Mouse (Mus musculus) liver, embryonic 12.5 days (tissue): ENCODE data around the gene Ly6g. TPM values are rescaled to one million over a fixed set of nuclear protein-coding genes. Genes with fewer than 3 reads are reported as not detected.
"Not testable (repeated sequence)": the region's sequence is repeated elsewhere in the genome, so short reads cannot be mapped to it uniquely, and the experiment has no call there.

Source experiments
- ATAC-seq: fragments of 200-750 bp; cut with Nextera tagmentation; 2 replicates; pipeline ENCODE4 v1.8.0; 2017; ENCODE audit warnings: moderate number of reproducible peaks, mild to moderate bottlenecking, moderate library complexity
- H3K27ac ChIP-seq: fragments of 300-500 bp; sonication (generic); 2 replicates; pipeline ENCODE4 v1.5.1; 2016; ENCODE audit warnings: mild to moderate bottlenecking
- H3K27me3 ChIP-seq: fragments of 300-500 bp; sonication (generic); replicated peaks from 2 replicates; pipeline ENCODE4 v1.6.1; 2016; ENCODE audit warnings: mild to moderate bottlenecking, moderate library complexity
- H3K36me3 ChIP-seq: fragments of 300-500 bp; sonication (generic); 2 replicates; pipeline ENCODE4 v1.6.1; 2016; ENCODE audit warnings: mild to moderate bottlenecking, moderate library complexity
- H3K4me1 ChIP-seq: fragments of 300-500 bp; sonication (generic); 2 replicates; pipeline ENCODE4 v1.6.1; 2016
- H3K4me2 ChIP-seq: fragments of 300-500 bp; sonication (generic); 2 replicates; pipeline ENCODE4 v1.6.1; 2016; ENCODE audit warnings: mild to moderate bottlenecking, moderate library complexity
- H3K4me3 ChIP-seq: fragments of 300-500 bp; sonication (generic); 2 replicates; pipeline ENCODE4 v1.5.1; 2016; ENCODE audit warnings: mild to moderate bottlenecking, moderate library complexity
- H3K9ac ChIP-seq: fragments of 300-500 bp; sonication (generic); 2 replicates; pipeline ENCODE4 v1.6.1; 2016; ENCODE audit warnings: mild to moderate bottlenecking, moderate library complexity
- H3K9me3 ChIP-seq: fragments of 300-500 bp; sonication (generic); replicated peaks from 2 replicates; pipeline ENCODE4 v1.6.1; 2016; ENCODE audit warnings: mild to moderate bottlenecking, moderate library complexity
- WGBS: fragments of 180-500 bp; shearing (Covaris S2); methylation state at CpG from one replicate; pipeline ENCODE4 v1.1.7; 2016; ENCODE audit not compliant: insufficient replicate concordance; 5-methylcytosine and 5-hydroxymethylcytosine counted together
- polyA plus RNA-seq: library from polyadenylated mRNA; unstranded; fragments of >200 nt; fragmentation: Nextera tagmentation; extraction: Ambion mirVana; gene quantifications from 2 replicates; pipeline ENCODE4 v1.2.1, GENCODE M21; 2016

Ly6g gene
- polyA plus RNA-seq = 0.18 TPM in 1 of 2 replicates, not detected in the other

DNA sequence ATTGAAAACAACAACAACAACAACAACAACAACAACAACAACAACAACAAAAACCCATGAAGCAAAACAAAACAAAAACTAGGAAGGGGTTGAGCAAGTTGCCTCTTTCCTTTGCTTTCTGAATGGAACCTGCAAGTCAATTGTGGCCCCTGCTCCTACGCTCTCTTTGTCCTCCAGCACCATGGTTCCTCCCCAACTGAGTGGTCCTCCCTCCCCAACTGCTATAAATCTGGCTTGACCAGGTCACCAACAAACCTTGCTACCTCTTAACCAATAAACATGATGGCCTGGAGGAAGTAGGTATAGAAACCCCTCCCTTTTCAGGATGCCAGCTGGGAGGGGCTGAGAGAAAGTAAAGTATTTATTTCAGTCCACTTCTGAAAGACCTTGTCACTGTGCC is at the start of gene Ly6g:
Gene Ly6g, plus strand, starts transcription at position 301 of the 400 bp plus-strand sequence.
- H3K9me3 ChIP-seq = no peaks in the 10 kb centered on the region
- no peaks in the 10 kb centered on the region for H3K4me1 ChIP-seq
- H3K27ac ChIP-seq = no peak within 1 kb of the TSS
- H3K4me2 ChIP-seq = no peak within 1 kb of the TSS
- no peaks in the 10 kb centered on the region for H3K27me3 ChIP-seq
- H3K4me3 ChIP-seq = no peak within 1 kb of the TSS
- no peak within 1 kb of the TSS for H3K9ac ChIP-seq
- no peaks in the 10 kb centered on the region for H3K36me3 ChIP-seq
- ATAC-seq = no peak
- WGBS = 78% methylated on average over 1 of the region's 1 CpGs

DNA sequence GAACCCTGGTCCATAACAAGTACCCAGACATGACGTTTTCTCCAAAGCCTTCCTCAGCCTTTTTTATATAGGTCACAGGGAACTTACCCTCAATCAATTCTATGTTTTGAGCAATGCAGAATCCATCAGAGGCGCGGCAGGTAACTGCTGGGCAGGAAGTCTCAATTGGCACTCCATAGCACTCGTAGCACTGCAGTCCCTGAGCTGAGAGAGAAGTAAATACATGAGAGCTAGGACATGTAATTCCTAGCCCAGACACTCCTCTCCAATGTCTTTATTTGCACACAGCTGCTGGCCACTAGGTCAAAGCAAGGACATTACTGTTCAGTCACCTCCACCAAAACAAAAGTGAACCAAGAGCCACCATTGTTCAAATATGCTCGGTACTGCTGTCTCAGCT is 44.6 kb upstream of the Ly6g start:
- not testable (repeated sequence) for H3K9me3 ChIP-seq, H3K36me3 ChIP-seq, H3K27me3 ChIP-seq, ATAC-seq, H3K4me1 ChIP-seq, H3K27ac ChIP-seq, H3K4me3 ChIP-seq, H3K4me2 ChIP-seq, H3K9ac ChIP-seq
- WGBS = 53% methylated on average over 2 of the region's 5 CpGs

DNA sequence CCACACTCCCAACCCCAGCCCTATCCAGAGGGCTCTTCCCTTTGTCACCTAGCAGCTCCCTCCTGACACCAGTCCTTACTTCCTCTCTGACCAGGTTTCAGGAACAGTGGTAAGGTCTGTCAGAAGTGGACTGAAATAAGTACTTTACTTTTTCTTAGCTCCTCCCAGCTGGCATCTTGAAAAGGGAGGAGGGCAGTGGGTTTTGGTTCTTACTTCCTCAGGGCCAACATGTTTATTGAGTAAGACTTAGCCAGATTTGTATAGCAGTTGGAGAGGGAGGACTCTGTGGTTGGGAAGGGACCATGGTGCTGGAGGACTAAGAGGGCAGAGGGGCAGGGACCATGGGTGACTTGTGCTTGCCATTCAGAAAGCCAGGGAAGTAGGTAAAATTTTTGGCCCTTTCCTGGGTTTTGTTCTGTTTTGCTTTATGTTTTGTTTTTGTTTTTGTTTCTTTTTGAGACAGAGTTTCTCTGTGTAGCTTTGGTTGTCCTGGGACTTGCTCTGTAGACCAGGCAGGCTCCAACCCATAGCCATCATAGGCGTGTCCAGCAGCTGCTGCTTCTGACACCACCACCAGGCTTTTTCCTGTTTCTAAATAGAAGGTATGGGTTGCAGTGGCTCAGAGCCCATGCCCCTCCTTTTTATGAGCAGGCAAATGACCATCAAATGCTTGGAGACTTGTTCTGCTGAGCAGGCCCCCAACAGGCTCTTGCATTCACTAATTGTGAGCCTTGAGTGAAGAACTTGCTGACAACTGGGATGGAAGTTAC is 43.0 kb upstream of the Ly6g start, which contains the start of gene Ly6c2:
Gene Ly6c2, minus strand, starts transcription at position 110 of the 770 bp plus-strand sequence.
- H3K27ac ChIP-seq, H3K36me3 ChIP-seq, H3K27me3 ChIP-seq, H3K9ac ChIP-seq, H3K4me1 ChIP-seq, H3K9me3 ChIP-seq, H3K4me2 ChIP-seq, ATAC-seq, H3K4me3 ChIP-seq: not testable (repeated sequence)
- WGBS = no CpG with 5 or more reads among the region's 1 CpGs

DNA sequence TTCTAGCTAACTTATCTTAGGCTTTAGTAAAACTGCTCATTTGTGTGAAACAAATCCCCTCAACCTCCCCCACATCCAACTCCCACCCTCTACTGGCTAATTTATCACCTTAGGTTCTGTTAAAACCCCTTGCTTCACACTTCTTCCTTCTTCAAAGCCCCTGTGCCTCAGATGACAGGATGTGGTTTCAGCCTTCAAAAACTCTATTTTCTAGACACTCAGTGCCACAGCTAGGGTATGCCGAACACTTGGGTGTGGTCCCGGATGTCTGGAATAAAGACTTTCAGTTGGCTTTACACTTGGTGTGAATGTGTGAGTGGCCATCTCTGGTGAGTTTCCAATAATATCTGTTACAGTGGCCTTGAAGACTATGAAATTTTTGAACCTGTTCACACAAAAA is 38.5 kb upstream of the Ly6g start:
- H3K4me3 ChIP-seq = no peak overlapping the region
- no peak overlapping the region for H3K9ac ChIP-seq
- no peaks in the 10 kb centered on the region for H3K4me1 ChIP-seq
- H3K27me3 ChIP-seq = no peaks in the 10 kb centered on the region
- no peaks in the 10 kb centered on the region for H3K9me3 ChIP-seq
- no peak overlapping the region for H3K4me2 ChIP-seq
- 60% methylated on average over 2 of the region's 2 CpGs for WGBS
- H3K36me3 ChIP-seq = no peaks in the 10 kb centered on the region
- H3K27ac ChIP-seq = no peak overlapping the region
- no peak for ATAC-seq

DNA sequence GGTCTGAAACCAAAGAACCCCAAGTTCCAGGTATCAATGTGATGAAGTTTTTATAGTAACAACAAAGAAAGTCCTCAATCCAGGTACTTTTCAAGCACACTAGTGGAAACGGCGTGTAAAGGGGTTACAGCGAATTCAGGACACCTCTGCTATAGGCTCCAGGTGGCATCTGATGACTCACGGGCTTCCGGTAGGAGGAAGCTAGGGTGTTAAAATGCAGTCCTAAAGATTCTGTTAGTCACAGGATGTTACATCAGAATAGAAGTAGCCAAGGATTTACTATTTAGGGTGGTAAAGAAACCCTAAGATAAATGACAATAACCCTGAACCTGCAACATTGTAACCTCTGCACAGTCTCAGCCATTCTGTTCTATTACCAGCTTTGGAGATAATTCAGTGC is 37.6 kb upstream of the Ly6g start:
- not testable (repeated sequence) for H3K4me3 ChIP-seq, H3K4me1 ChIP-seq, H3K27me3 ChIP-seq, H3K4me2 ChIP-seq, H3K36me3 ChIP-seq, H3K9ac ChIP-seq, H3K9me3 ChIP-seq, ATAC-seq, H3K27ac ChIP-seq
- WGBS = 71% methylated on average over 5 of the region's 5 CpGs

DNA sequence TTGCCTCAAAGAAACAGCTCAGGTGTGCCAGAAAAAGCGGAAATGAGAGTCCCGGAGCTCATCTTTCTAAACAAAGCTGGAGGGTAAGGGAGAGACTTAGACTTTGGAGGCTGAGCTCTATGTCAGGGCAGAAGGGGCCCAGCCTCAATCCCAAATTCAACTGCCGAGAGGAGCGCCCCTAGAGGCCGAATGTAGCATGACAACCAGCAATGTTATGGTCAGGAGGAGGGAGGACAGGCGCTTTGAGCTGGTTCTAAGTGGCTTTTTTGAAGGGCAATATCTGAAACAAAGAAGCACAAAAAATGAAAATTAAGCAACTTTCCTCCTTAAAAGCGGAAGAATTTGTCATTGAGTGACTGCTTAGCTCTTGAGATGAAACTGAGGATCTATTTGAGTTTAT is 36.3 kb upstream of the Ly6g start:
- not testable (repeated sequence) for H3K4me3 ChIP-seq, H3K4me1 ChIP-seq, H3K36me3 ChIP-seq, H3K9me3 ChIP-seq, H3K27me3 ChIP-seq, H3K27ac ChIP-seq, H3K4me2 ChIP-seq, ATAC-seq, H3K9ac ChIP-seq
- 14% methylated on average over 5 of the region's 7 CpGs for WGBS

DNA sequence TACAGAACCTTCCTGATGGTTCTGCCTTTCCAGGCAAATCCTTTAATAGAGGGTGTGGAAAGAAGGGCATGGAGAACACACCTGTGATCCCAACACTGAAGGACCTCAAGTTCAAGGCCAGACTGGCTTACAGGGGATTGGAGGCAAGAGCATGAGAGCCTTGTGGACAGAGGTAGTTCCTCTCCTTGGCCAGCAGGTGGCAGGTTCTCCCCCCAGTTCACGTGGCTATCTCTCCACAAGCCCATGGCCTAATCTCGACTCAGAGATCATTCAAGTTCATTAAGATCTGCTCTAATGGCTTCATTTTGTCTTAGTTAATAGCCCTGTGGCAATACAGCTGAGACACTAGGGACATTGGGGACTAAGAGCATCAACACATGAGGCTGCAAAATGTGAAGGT is 35.0 kb upstream of the Ly6g start:
- Histone ChIP-seq H3K4me3 (no peak overlapping the region), H3K9me3 (no peaks in the 10 kb centered on the region), H3K9ac (no peak overlapping the region), H3K4me2 (no peak overlapping the region), H3K4me1 (no peaks in the 10 kb centered on the region), H3K27me3 (no peaks in the 10 kb centered on the region), H3K36me3 (no peaks in the 10 kb centered on the region), H3K27ac (no peak overlapping the region)
- 5% methylated on average over 2 of the region's 2 CpGs for WGBS
- no peak for ATAC-seq

DNA sequence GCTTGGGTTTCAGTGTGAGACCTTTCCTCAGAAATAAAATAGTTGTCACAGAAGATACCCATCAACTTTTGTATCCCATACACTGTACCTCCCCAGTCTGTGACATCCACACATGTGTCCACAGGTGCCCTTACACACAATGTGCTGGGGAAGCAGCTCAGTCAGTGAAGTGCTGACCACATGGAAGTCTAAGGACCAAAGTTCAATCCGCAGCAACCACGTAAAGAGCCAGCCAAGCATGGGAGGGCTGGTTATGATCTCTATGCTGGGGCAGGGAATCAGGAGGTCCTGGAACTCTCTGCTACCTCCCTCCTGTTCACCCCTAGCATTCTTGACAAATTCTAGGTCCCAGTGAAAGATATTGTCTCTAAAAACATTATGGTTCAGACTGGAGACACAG is 22.7 kb upstream of the Ly6g start:
- not testable (repeated sequence) for H3K27ac ChIP-seq, ATAC-seq, H3K9me3 ChIP-seq, H3K4me2 ChIP-seq, H3K4me1 ChIP-seq, H3K27me3 ChIP-seq, H3K9ac ChIP-seq, H3K4me3 ChIP-seq, H3K36me3 ChIP-seq
- 54% methylated on average over 2 of the region's 2 CpGs for WGBS

DNA sequence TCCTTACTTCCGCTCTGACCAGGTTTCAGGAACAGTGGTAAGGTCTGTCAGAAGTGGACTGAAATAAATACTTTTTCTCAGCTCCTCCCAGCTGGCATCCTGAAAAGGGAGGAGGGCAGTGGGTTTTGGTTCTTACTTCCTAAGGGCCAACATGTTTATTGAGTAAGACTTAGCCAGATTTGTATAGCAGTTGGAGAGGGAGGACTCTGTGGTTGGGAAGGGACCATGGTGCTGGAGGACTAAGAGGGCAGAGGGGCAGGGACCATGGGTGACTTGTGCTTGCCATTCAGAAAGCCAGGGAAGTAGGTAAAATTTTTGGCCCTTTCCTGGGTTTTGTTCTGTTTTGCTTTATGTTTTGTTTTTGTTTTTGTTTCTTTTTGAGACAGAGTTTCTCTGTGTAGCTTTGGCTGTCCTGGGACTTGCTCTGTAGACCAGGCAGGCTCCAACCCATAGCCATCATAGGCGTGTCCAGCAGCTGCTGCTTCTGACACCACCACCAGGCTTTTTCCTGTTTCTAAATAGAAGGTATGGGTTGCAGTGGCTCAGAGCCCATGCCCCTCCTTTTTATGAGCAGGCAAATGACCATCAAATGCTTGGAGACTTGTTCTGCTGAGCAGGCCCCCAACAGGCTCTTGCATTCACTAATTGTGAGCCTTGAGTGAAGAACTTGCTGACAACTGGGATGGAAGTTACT is 19.8 kb upstream of the Ly6g start:
- not testable (repeated sequence) for H3K9ac ChIP-seq, H3K27me3 ChIP-seq, H3K9me3 ChIP-seq, ATAC-seq, H3K4me1 ChIP-seq, H3K36me3 ChIP-seq, H3K4me3 ChIP-seq, H3K27ac ChIP-seq, H3K4me2 ChIP-seq
- 59% methylated on average over 1 of the region's 2 CpGs for WGBS

DNA sequence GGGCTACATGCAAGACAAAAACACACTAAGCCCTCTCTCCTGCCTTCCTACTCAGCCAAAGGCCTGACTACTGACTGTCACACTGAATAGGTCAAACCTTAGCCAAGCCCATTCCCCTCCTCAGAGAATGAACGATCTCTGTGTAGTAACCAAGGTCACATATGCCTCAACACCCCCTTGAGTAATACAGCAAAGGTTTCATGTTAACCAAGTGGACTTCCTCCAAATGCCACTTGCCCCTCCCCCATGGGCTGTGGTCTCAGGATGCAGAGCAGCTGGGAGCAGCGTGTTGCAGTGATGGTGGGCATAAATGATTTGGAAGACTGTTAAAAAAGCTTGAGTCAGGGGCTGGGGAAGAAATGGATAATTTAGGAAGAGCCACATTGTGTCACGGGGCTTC is 17.3 kb upstream of the Ly6g start:
- ATAC-seq, H3K27ac ChIP-seq, H3K27me3 ChIP-seq, H3K4me2 ChIP-seq, H3K9ac ChIP-seq, H3K4me3 ChIP-seq, H3K9me3 ChIP-seq, H3K36me3 ChIP-seq, H3K4me1 ChIP-seq: not testable (repeated sequence)
- 58% methylated on average over 3 of the region's 3 CpGs for WGBS

DNA sequence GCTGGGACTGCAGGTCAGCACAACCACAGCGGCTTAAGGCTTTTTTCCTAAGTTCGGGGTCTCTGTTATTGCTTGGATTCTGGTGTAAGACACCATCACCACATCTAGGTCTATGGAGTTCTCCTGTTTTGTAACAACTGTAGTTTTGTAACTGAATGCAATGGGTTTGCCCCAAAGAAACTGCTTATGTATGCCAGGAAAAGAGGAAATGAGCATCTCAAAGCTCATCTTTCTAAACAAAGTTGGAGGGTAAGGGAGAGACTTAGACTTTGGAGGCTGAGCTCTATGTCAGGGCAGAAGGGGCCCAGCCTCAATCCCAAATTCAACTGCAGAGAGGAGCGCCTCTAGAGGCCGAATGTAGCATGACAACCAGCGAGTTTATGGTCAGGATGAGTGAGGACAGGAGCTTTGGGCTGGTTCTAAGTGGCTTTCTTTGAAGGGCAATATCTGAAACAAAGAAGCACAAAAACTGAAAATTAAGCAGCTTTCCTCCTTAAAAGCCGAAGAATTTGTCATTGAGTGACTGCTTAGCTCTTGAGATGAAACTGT is 13.2 kb upstream of the Ly6g start:
- H3K4me2 ChIP-seq, H3K9ac ChIP-seq, H3K36me3 ChIP-seq, H3K27ac ChIP-seq, H3K9me3 ChIP-seq, H3K4me3 ChIP-seq, H3K4me1 ChIP-seq, H3K27me3 ChIP-seq, ATAC-seq: not testable (repeated sequence)
- WGBS = 36% methylated on average over 6 of the region's 6 CpGs

DNA sequence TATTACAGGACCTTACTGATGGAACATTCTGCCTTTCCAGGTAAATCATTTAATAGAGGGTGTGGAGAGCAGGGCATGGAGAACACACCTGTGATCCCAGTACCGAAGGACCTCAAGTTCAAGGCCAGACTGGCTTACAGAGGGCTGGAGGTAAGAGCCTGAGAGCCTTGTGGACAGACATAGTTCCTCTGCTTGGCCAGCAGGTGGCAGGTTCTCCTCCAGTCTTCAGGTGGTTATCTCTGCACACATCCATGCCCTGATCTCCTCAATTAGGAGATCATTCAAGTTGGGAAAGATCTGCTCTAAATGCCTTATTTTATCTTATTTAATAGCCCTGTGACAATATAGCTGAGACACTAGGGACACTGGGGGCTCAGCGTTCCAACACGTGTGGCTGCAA is 11.3 kb upstream of the Ly6g start:
- H3K9me3 ChIP-seq = no peaks in the 10 kb centered on the region
- ATAC-seq = no peak
- 53% methylated on average over 3 of the region's 3 CpGs for WGBS
- no peak overlapping the region for H3K27ac ChIP-seq
- H3K9ac ChIP-seq = no peak overlapping the region
- no peaks in the 10 kb centered on the region for H3K36me3 ChIP-seq
- no peak overlapping the region for H3K4me3 ChIP-seq
- H3K4me2 ChIP-seq = no peak overlapping the region
- no peaks in the 10 kb centered on the region for H3K4me1 ChIP-seq
- H3K27me3 ChIP-seq = no peaks in the 10 kb centered on the region
